Mouse (Mus musculus): ENCODE measurements around the gene Poll. TPM values are rescaled to one million over a fixed set of nuclear protein-coding genes. Genes with fewer than 3 reads are reported as not detected.

Gene Poll
- polyA plus RNA-seq (2014; fragmentation: Nextera tagmentation; extraction: Ambion mirVana) = 22.6 and 24.0 TPM in 2 replicates

GRCm38 (mm10) chr19:45560153-45560890 is at the start of gene Poll, which contains the start of gene Gm17018:
Poll (minus strand) TSS chr19:45560531.
Gm17018 (plus strand) TSS chr19:45560615.
- WGBS = under 1% methylated on average over 35 of the region's 35 CpGs
- peak; percentile 82 for ATAC-seq (replicated peaks; ENCODE audit: low FRiP score)

GRCm38 (mm10) chr19:45608648-45609339 is 48.5 kb upstream of the Poll start:
- Histone ChIP-seq H3K4me2 (ENCODE audit: low read depth, low read length, severe bottlenecking) (no peak overlapping the region), H3K4me3 (ENCODE audit: low read depth, low read length) (no peak overlapping the region), H3K27ac (ENCODE audit: low read depth, low read length) (no peak overlapping the region), H3K27me3 (ENCODE audit: control insufficient read depth, insufficient read depth, low read length) (peaks cover 71% of the 10 kb centered on the region), H3K9ac (ENCODE audit: low read length) (no peak overlapping the region), H3K36me3 (ENCODE audit: control insufficient read depth, insufficient read depth, low read length) (no peaks in the 10 kb centered on the region), H3K9me3 (ENCODE audit: control insufficient read depth, low read length) (no peaks in the 10 kb centered on the region), H3K4me1 (replicated peaks; ENCODE audit: control insufficient read depth, insufficient read depth, low read length) (peaks cover 14% of the 10 kb centered on the region)
- ATAC-seq (replicated peaks; ENCODE audit: low FRiP score) (no peak), DNase-seq (ENCODE audit: low spot score) (no peak)
- 88% methylated on average over 13 of the region's 13 CpGs for WGBS

More at GRCm38 (mm10) chr19:45560153-45560890, at the start of gene Poll, which contains the start of gene Gm17018:
- Histone ChIP-seq H3K36me3 (ENCODE audit: control insufficient read depth, insufficient read depth, low read length) (no peaks in the 10 kb centered on the region; the same call in 1 of the 2 replicates), H3K4me1 (replicated peaks; ENCODE audit: control insufficient read depth, insufficient read depth, low read length) (0 out of 2 replicates have a peak, but pooled peaks cover 3% of the 10 kb centered on the region), H3K27me3 (ENCODE audit: control insufficient read depth, insufficient read depth, low read length) (no peaks in the 10 kb centered on the region), H3K4me2 (ENCODE audit: low read depth, low read length, severe bottlenecking) (peak within 1 kb of the TSS; percentile 92), H3K4me3 (ENCODE audit: low read depth, low read length) (peak within 1 kb of the TSS; percentile 49), H3K9me3 (ENCODE audit: control insufficient read depth, low read length) (no peaks in the 10 kb centered on the region), H3K9ac (ENCODE audit: low read length) (peak within 1 kb of the TSS; percentile 67), H3K27ac (ENCODE audit: low read depth, low read length) (no peak within 1 kb of the TSS)
- peak; percentile 90 for DNase-seq (ENCODE audit: low spot score)

- WGBS = 8% methylated on average over 7 of the region's 7 CpGs
- H3K4me2 ChIP-seq (ENCODE audit: low read depth, low read length, severe bottlenecking) = peak overlapping the region; percentile 19; the same call in 1 of the 2 replicates
- H3K9ac ChIP-seq (ENCODE audit: low read length) = no peak overlapping the region
- no peak overlapping the region; the same call in none of the 2 replicates for H3K27ac ChIP-seq (ENCODE audit: low read depth, low read length)
- H3K27me3 ChIP-seq (ENCODE audit: control insufficient read depth, insufficient read depth, low read length) = peaks cover 80% of the 10 kb centered on the region
- H3K36me3 ChIP-seq (ENCODE audit: control insufficient read depth, insufficient read depth, low read length) = no peaks in the 10 kb centered on the region
- H3K4me3 ChIP-seq (ENCODE audit: low read depth, low read length) = no peak overlapping the region
- DNase-seq (ENCODE audit: low spot score) (peak; percentile 72), ATAC-seq (replicated peaks; ENCODE audit: low FRiP score) (peak; percentile 82)
- no peaks in the 10 kb centered on the region for H3K9me3 ChIP-seq (ENCODE audit: control insufficient read depth, low read length)
- H3K4me1 ChIP-seq (replicated peaks; ENCODE audit: control insufficient read depth, insufficient read depth, low read length) = peaks cover 14% of the 10 kb centered on the region
These were observed 47.1 kb upstream of the Poll start for GRCm38 (mm10) chr19:45607479-45607878.

- Histone ChIP-seq H3K4me2 (ENCODE audit: low read depth, low read length, severe bottlenecking) (no peak overlapping the region; the same call in 1 of the 2 replicates), H3K4me1 (replicated peaks; ENCODE audit: control insufficient read depth, insufficient read depth, low read length) (peaks cover 12% of the 10 kb centered on the region), H3K27ac (ENCODE audit: low read depth, low read length) (no peak overlapping the region), H3K9ac (ENCODE audit: low read length) (no peak overlapping the region), H3K9me3 (ENCODE audit: control insufficient read depth, low read length) (no peaks in the 10 kb centered on the region; the same call in 1 of the 2 replicates), H3K27me3 (ENCODE audit: control insufficient read depth, insufficient read depth, low read length) (peaks cover 83% of the 10 kb centered on the region), H3K36me3 (ENCODE audit: control insufficient read depth, insufficient read depth, low read length) (no peaks in the 10 kb centered on the region), H3K4me3 (ENCODE audit: low read depth, low read length) (no peak overlapping the region)
- DNase-seq (ENCODE audit: low spot score) (no peak), ATAC-seq (replicated peaks; ENCODE audit: low FRiP score) (no peak)
- 56% methylated on average over 4 of the region's 4 CpGs for WGBS
These were observed 46.4 kb upstream of the Poll start for GRCm38 (mm10) chr19:45606701-45607100.

GRCm38 (mm10) chr19:45602606-45603005 is 42.3 kb upstream of the Poll start:
- WGBS = 91% methylated on average over 5 of the region's 5 CpGs

GRCm38 (mm10) chr19:45597106-45597505 is 36.8 kb upstream of the Poll start:
- WGBS = 69% methylated on average over 4 of the region's 4 CpGs
- peaks cover 95% of the 10 kb centered on the region for H3K27me3 ChIP-seq (ENCODE audit: control insufficient read depth, insufficient read depth, low read length)

More at GRCm38 (mm10) chr19:45602606-45603005, 42.3 kb upstream of the Poll start:
- Histone ChIP-seq H3K9me3 (ENCODE audit: control insufficient read depth, low read length) (no peaks in the 10 kb centered on the region; the same call in 1 of the 2 replicates), H3K36me3 (ENCODE audit: control insufficient read depth, insufficient read depth, low read length) (no peaks in the 10 kb centered on the region), H3K27ac (ENCODE audit: low read depth, low read length) (no peak overlapping the region), H3K4me3 (ENCODE audit: low read depth, low read length) (no peak overlapping the region), H3K9ac (ENCODE audit: low read length) (no peak overlapping the region), H3K4me2 (ENCODE audit: low read depth, low read length, severe bottlenecking) (no peak overlapping the region), H3K27me3 (ENCODE audit: control insufficient read depth, insufficient read depth, low read length) (peaks cover 91% of the 10 kb centered on the region), H3K4me1 (replicated peaks; ENCODE audit: control insufficient read depth, insufficient read depth, low read length) (peaks cover 8% of the 10 kb centered on the region)
- DNase-seq (ENCODE audit: low spot score) (no peak), ATAC-seq (replicated peaks; ENCODE audit: low FRiP score) (no peak)

GRCm38 (mm10) chr19:45596434-45596833 is 36.1 kb upstream of the Poll start:
- no peaks in the 10 kb centered on the region for H3K9me3 ChIP-seq (ENCODE audit: control insufficient read depth, low read length)
- no peak overlapping the region for H3K4me2 ChIP-seq (ENCODE audit: low read depth, low read length, severe bottlenecking)
- no peak for DNase-seq (ENCODE audit: low spot score)
- no peaks in the 10 kb centered on the region for H3K36me3 ChIP-seq (ENCODE audit: control insufficient read depth, insufficient read depth, low read length)
- no peak overlapping the region for H3K4me3 ChIP-seq (ENCODE audit: low read depth, low read length)
- 43% methylated on average over 6 of the region's 6 CpGs for WGBS
- H3K27me3 ChIP-seq (ENCODE audit: control insufficient read depth, insufficient read depth, low read length) = peaks cover 95% of the 10 kb centered on the region
- H3K27ac ChIP-seq (ENCODE audit: low read depth, low read length) = no peak overlapping the region
- ATAC-seq (replicated peaks; ENCODE audit: low FRiP score) = peak; percentile 27; the same call in 1 of the 2 replicates
- peaks cover 4% of the 10 kb centered on the region for H3K4me1 ChIP-seq (replicated peaks; ENCODE audit: control insufficient read depth, insufficient read depth, low read length)
- no peak overlapping the region for H3K9ac ChIP-seq (ENCODE audit: low read length)

More at GRCm38 (mm10) chr19:45597106-45597505, 36.8 kb upstream of the Poll start:
- Histone ChIP-seq H3K27ac (ENCODE audit: low read depth, low read length) (no peak overlapping the region), H3K9me3 (ENCODE audit: control insufficient read depth, low read length) (no peaks in the 10 kb centered on the region; the same call in 1 of the 2 replicates), H3K36me3 (ENCODE audit: control insufficient read depth, insufficient read depth, low read length) (no peaks in the 10 kb centered on the region), H3K4me3 (ENCODE audit: low read depth, low read length) (no peak overlapping the region), H3K4me1 (replicated peaks; ENCODE audit: control insufficient read depth, insufficient read depth, low read length) (peaks cover 4% of the 10 kb centered on the region), H3K9ac (ENCODE audit: low read length) (no peak overlapping the region), H3K4me2 (ENCODE audit: low read depth, low read length, severe bottlenecking) (no peak overlapping the region)
- ATAC-seq (replicated peaks; ENCODE audit: low FRiP score) (no peak), DNase-seq (ENCODE audit: low spot score) (no peak)

GRCm38 (mm10) chr19:45596019-45596418 is 35.7 kb upstream of the Poll start:
- ATAC-seq (replicated peaks; ENCODE audit: low FRiP score) = peak; percentile 70
- 24% methylated on average over 7 of the region's 7 CpGs for WGBS

More at GRCm38 (mm10) chr19:45596019-45596418, 35.7 kb upstream of the Poll start:
- H3K4me2 ChIP-seq (ENCODE audit: low read depth, low read length, severe bottlenecking) = no peak overlapping the region
- no peak overlapping the region for H3K9ac ChIP-seq (ENCODE audit: low read length)
- H3K4me3 ChIP-seq (ENCODE audit: low read depth, low read length) = no peak overlapping the region
- DNase-seq (ENCODE audit: low spot score) = peak; percentile 80
- peaks cover 95% of the 10 kb centered on the region for H3K27me3 ChIP-seq (ENCODE audit: control insufficient read depth, insufficient read depth, low read length)
- H3K27ac ChIP-seq (ENCODE audit: low read depth, low read length) = no peak overlapping the region
- no peaks in the 10 kb centered on the region for H3K36me3 ChIP-seq (ENCODE audit: control insufficient read depth, insufficient read depth, low read length)
- peaks cover 4% of the 10 kb centered on the region for H3K4me1 ChIP-seq (replicated peaks; ENCODE audit: control insufficient read depth, insufficient read depth, low read length)
- H3K9me3 ChIP-seq (ENCODE audit: control insufficient read depth, low read length) = no peaks in the 10 kb centered on the region

All from forebrain, embryonic 11.5 days (tissue).